Mouse (Mus musculus): ENCODE data around the gene Otud1.

DNA sequence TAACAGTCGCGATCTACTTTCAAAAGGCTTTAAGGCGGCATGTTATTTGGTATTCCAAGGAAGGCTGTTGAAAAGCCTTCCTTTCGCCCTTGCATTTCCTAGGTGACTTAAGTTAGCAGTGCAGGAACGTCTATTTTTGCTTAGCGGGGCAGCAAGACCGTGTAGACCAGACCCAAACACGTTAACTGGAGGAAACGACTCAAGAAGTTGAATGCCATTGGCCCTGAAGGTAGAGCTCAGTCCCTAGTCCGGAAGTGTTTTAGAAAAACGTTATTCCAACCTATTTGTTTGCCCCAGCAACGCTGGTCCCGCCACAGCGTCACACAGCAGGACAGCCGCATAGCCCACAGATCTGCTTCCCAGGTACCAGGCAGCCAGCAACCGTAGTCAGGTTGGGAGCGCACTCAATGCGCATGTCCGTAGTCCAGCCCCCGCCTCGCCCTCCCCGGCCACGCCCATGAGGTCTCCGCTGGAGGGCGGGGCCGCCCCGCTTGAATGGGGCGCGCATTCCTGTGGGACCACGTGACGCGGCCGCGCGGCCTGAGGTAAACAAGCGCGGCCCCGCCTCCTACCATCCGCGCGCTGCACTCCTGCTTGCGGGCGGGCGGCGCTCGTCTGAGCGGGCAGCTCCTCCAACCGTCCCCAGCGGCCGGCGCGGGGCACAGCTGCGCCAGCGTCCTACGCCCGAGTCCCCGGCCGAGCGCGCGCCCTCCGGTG, at the start of gene Otud1:
- TF ChIP-seq CTCF (IDR thresholded peaks at IDR 0.05; ENCODE audit: insufficient read depth, low read depth, low read length) (no peak), POLR2A (IDR thresholded peaks at IDR 0.05; ENCODE audit: insufficient read depth, low read depth, low read length) (peak; percentile 92)

Data from olfactory bulb, adult 2 months (tissue).